Mouse (Mus musculus): Measurements from ENCODE around the gene Mipep. TPM values are rescaled to one million over a fixed set of nuclear protein-coding genes. Genes with fewer than 3 reads are reported as not detected.

The Mipep gene
- polyA plus RNA-seq, 1 experiment from 2014 or later = 18.8 TPM

GRCm38 (mm10) chr14:60893882-60894281 lies 109.5 kb downstream of the Mipep start:
- 92% methylated on average over 10 of the region's 10 CpGs for WGBS
- no peak for ATAC-seq (ENCODE audit: insufficient read depth, low FRiP score)
- 0 out of 2 replicates have a peak, but pooled peaks cover 4% of the 10 kb centered on the region for H3K4me1 ChIP-seq (ENCODE audit: control insufficient read depth, insufficient read depth, low read length)
- no peak overlapping the region for H3K9ac ChIP-seq (ENCODE audit: low read length)
- H3K36me3 ChIP-seq (ENCODE audit: control insufficient read depth, insufficient read depth, low read length) = no peaks in the 10 kb centered on the region
- H3K4me2 ChIP-seq (ENCODE audit: low read depth, low read length) = no peak overlapping the region
- H3K4me3 ChIP-seq (replicated peaks; ENCODE audit: low read length) = no peak overlapping the region
- no peaks in the 10 kb centered on the region for H3K27me3 ChIP-seq (ENCODE audit: control insufficient read depth, insufficient read depth, low read length)
- H3K27ac ChIP-seq (ENCODE audit: low read length) = no peak overlapping the region
- no peaks in the 10 kb centered on the region for H3K9me3 ChIP-seq (replicated peaks; ENCODE audit: control insufficient read depth, low read length)

GRCm38 (mm10) chr14:60895172-60896000 lies 111.0 kb downstream of the Mipep start:
- 74% methylated on average over 19 of the region's 19 CpGs for WGBS
- no peak for ATAC-seq (ENCODE audit: insufficient read depth, low FRiP score)

GRCm38 (mm10) chr14:60898086-60898667 lies 113.8 kb downstream of the Mipep start:
- Histone ChIP-seq H3K4me3 (replicated peaks; ENCODE audit: low read length) (no peak overlapping the region), H3K9ac (ENCODE audit: low read length) (no peak overlapping the region), H3K36me3 (ENCODE audit: control insufficient read depth, insufficient read depth, low read length) (no peaks in the 10 kb centered on the region), H3K4me1 (ENCODE audit: control insufficient read depth, insufficient read depth, low read length) (0 out of 2 replicates have a peak, but pooled peaks cover 4% of the 10 kb centered on the region), H3K27me3 (ENCODE audit: control insufficient read depth, insufficient read depth, low read length) (no peaks in the 10 kb centered on the region), H3K9me3 (replicated peaks; ENCODE audit: control insufficient read depth, low read length) (no peaks in the 10 kb centered on the region), H3K4me2 (ENCODE audit: low read depth, low read length) (no peak overlapping the region), H3K27ac (ENCODE audit: low read length) (no peak overlapping the region)
- 88% methylated on average over 5 of the region's 5 CpGs for WGBS
- no peak for ATAC-seq (ENCODE audit: insufficient read depth, low FRiP score)

More at GRCm38 (mm10) chr14:60895172-60896000, 111.0 kb downstream of the Mipep start:
- Histone ChIP-seq H3K27me3 (ENCODE audit: control insufficient read depth, insufficient read depth, low read length) (no peaks in the 10 kb centered on the region), H3K9ac (ENCODE audit: low read length) (peak overlapping the region; percentile 44), H3K4me1 (ENCODE audit: control insufficient read depth, insufficient read depth, low read length) (0 out of 2 replicates have a peak, but pooled peaks cover 4% of the 10 kb centered on the region), H3K9me3 (replicated peaks; ENCODE audit: control insufficient read depth, low read length) (no peaks in the 10 kb centered on the region), H3K27ac (ENCODE audit: low read length) (peak overlapping the region; percentile 9), H3K4me3 (replicated peaks; ENCODE audit: low read length) (no peak overlapping the region), H3K4me2 (ENCODE audit: low read depth, low read length) (no peak overlapping the region), H3K36me3 (ENCODE audit: control insufficient read depth, insufficient read depth, low read length) (no peaks in the 10 kb centered on the region)

- Histone ChIP-seq H3K4me1 (ENCODE audit: control insufficient read depth, insufficient read depth, low read length) (peaks cover 3% of the 10 kb centered on the region; the same call in 1 of the 2 replicates), H3K4me3 (replicated peaks; ENCODE audit: low read length) (no peak overlapping the region), H3K27me3 (ENCODE audit: control insufficient read depth, insufficient read depth, low read length) (no peaks in the 10 kb centered on the region), H3K9ac (ENCODE audit: low read length) (no peak overlapping the region), H3K36me3 (ENCODE audit: control insufficient read depth, insufficient read depth, low read length) (no peaks in the 10 kb centered on the region), H3K27ac (ENCODE audit: low read length) (no peak overlapping the region), H3K4me2 (ENCODE audit: low read depth, low read length) (no peak overlapping the region), H3K9me3 (replicated peaks; ENCODE audit: control insufficient read depth, low read length) (no peaks in the 10 kb centered on the region)
- WGBS = 38% methylated on average over 4 of the region's 4 CpGs
- no peak; the same call in 1 of the 2 replicates for ATAC-seq (ENCODE audit: insufficient read depth, low FRiP score)
Observed at GRCm38 (mm10) chr14:60904501-60904900, 120.1 kb downstream of the Mipep start.

- no peak for ATAC-seq (ENCODE audit: insufficient read depth, low FRiP score)
Observed at GRCm38 (mm10) chr14:60906421-60907374, 122.3 kb downstream of the Mipep start.

GRCm38 (mm10) chr14:60909351-60909750 lies 125.0 kb downstream of the Mipep start:
- 76% methylated on average over 4 of the region's 4 CpGs for WGBS
- Histone ChIP-seq H3K4me3 (replicated peaks; ENCODE audit: low read length) (no peak overlapping the region), H3K4me1 (ENCODE audit: control insufficient read depth, insufficient read depth, low read length) (peaks cover 11% of the 10 kb centered on the region; the same call in 1 of the 2 replicates), H3K9me3 (replicated peaks; ENCODE audit: control insufficient read depth, low read length) (no peaks in the 10 kb centered on the region), H3K9ac (ENCODE audit: low read length) (no peak overlapping the region), H3K27ac (ENCODE audit: low read length) (no peak overlapping the region), H3K4me2 (ENCODE audit: low read depth, low read length) (no peak overlapping the region), H3K36me3 (ENCODE audit: control insufficient read depth, insufficient read depth, low read length) (no peaks in the 10 kb centered on the region), H3K27me3 (ENCODE audit: control insufficient read depth, insufficient read depth, low read length) (no peaks in the 10 kb centered on the region)
- ATAC-seq (ENCODE audit: insufficient read depth, low FRiP score) = no peak

More at GRCm38 (mm10) chr14:60906421-60907374, 122.3 kb downstream of the Mipep start:
- Histone ChIP-seq H3K36me3 (ENCODE audit: control insufficient read depth, insufficient read depth, low read length) (no peaks in the 10 kb centered on the region), H3K4me1 (ENCODE audit: control insufficient read depth, insufficient read depth, low read length) (peaks cover 3% of the 10 kb centered on the region; the same call in 1 of the 2 replicates), H3K9ac (ENCODE audit: low read length) (no peak overlapping the region), H3K27ac (ENCODE audit: low read length) (peak overlapping the region; percentile 0; the same call in 1 of the 2 replicates), H3K4me2 (ENCODE audit: low read depth, low read length) (no peak overlapping the region), H3K4me3 (replicated peaks; ENCODE audit: low read length) (no peak overlapping the region), H3K27me3 (ENCODE audit: control insufficient read depth, insufficient read depth, low read length) (no peaks in the 10 kb centered on the region), H3K9me3 (replicated peaks; ENCODE audit: control insufficient read depth, low read length) (no peaks in the 10 kb centered on the region)
- WGBS = 59% methylated on average over 10 of the region's 10 CpGs

- WGBS = 82% methylated on average over 12 of the region's 12 CpGs
- Histone ChIP-seq H3K27me3 (ENCODE audit: control insufficient read depth, insufficient read depth, low read length) (no peaks in the 10 kb centered on the region), H3K27ac (ENCODE audit: low read length) (no peak overlapping the region), H3K9me3 (replicated peaks; ENCODE audit: control insufficient read depth, low read length) (no peaks in the 10 kb centered on the region), H3K4me3 (replicated peaks; ENCODE audit: low read length) (no peak overlapping the region), H3K36me3 (ENCODE audit: control insufficient read depth, insufficient read depth, low read length) (no peaks in the 10 kb centered on the region), H3K9ac (ENCODE audit: low read length) (no peak overlapping the region), H3K4me1 (ENCODE audit: control insufficient read depth, insufficient read depth, low read length) (peaks cover 11% of the 10 kb centered on the region; the same call in 1 of the 2 replicates), H3K4me2 (ENCODE audit: low read depth, low read length) (no peak overlapping the region)
- no peak for ATAC-seq (ENCODE audit: insufficient read depth, low FRiP score)
Observed at GRCm38 (mm10) chr14:60910506-60911444, 126.4 kb downstream of the Mipep start.

- ATAC-seq (ENCODE audit: insufficient read depth, low FRiP score) = no peak
- WGBS = 9% methylated on average over 8 of the region's 8 CpGs
- no peaks in the 10 kb centered on the region for H3K36me3 ChIP-seq (ENCODE audit: control insufficient read depth, insufficient read depth, low read length)
- H3K4me3 ChIP-seq (replicated peaks; ENCODE audit: low read length) = no peak overlapping the region
- no peaks in the 10 kb centered on the region for H3K9me3 ChIP-seq (replicated peaks; ENCODE audit: control insufficient read depth, low read length)
- no peaks in the 10 kb centered on the region for H3K27me3 ChIP-seq (ENCODE audit: control insufficient read depth, insufficient read depth, low read length)
- H3K27ac ChIP-seq (ENCODE audit: low read length) = no peak overlapping the region
- no peak overlapping the region for H3K4me2 ChIP-seq (ENCODE audit: low read depth, low read length)
- H3K4me1 ChIP-seq (ENCODE audit: control insufficient read depth, insufficient read depth, low read length) = 0 out of 2 replicates have a peak, but pooled peaks cover 8% of the 10 kb centered on the region
- no peak overlapping the region for H3K9ac ChIP-seq (ENCODE audit: low read length)
Observed at GRCm38 (mm10) chr14:60912981-60913468, 128.7 kb downstream of the Mipep start.

All from stomach, embryonic 16.5 days (tissue).